Mouse (Mus musculus) intestine, postnatal 0 days (tissue): ENCODE measurements around the gene B3gnt9. TPM values are rescaled to one million over a fixed set of nuclear protein-coding genes. Genes with fewer than 3 reads are reported as not detected.

Experiments used
- ATAC-seq: fragments of 200-750 bp; cut with Nextera tagmentation; 2 replicates; pipeline ENCODE4 v1.8.0; 2017; ENCODE audit warnings: mild to moderate bottlenecking, moderate TSS enrichment, moderate library complexity
- H3K27ac ChIP-seq: fragments of 300-500 bp; sonication (generic); 2 replicates; pipeline ENCODE4 v1.5.1; 2014; ENCODE audit warnings: mild to moderate bottlenecking, low read depth, low read length, moderate library complexity
- H3K27me3 ChIP-seq: fragments of 300-500 bp; sonication (generic); replicated peaks from 2 replicates; pipeline ENCODE4 v1.6.1; 2014; ENCODE audit warnings: low read length, mixed read lengths; ENCODE audit not compliant: control insufficient read depth, insufficient read depth
- H3K36me3 ChIP-seq: fragments of 300-500 bp; sonication (generic); 2 replicates; pipeline ENCODE4 v1.6.1; 2014; ENCODE audit warnings: mild to moderate bottlenecking, moderate library complexity; ENCODE audit not compliant: control insufficient read depth, insufficient read depth
- H3K4me1 ChIP-seq: fragments of 300-500 bp; sonication (generic); replicated peaks from 2 replicates; pipeline ENCODE4 v1.6.1; 2014; ENCODE audit warnings: antibody characterized with exemption, low read length, mixed read lengths; ENCODE audit not compliant: control insufficient read depth, insufficient read depth
- H3K4me2 ChIP-seq: fragments of 300-500 bp; sonication (generic); replicated peaks from 2 replicates; pipeline ENCODE4 v1.6.1; 2014; ENCODE audit warnings: low read depth, mild to moderate bottlenecking, moderate library complexity
- H3K4me3 ChIP-seq: fragments of 300-500 bp; sonication (generic); 2 replicates; pipeline ENCODE4 v1.5.1; 2014; ENCODE audit warnings: low read depth, low read length
- H3K9ac ChIP-seq: fragments of 300-500 bp; sonication (generic); 2 replicates; pipeline ENCODE4 v1.6.1; 2014; ENCODE audit warnings: mild to moderate bottlenecking, low read depth, low read length
- H3K9me3 ChIP-seq: fragments of 300-500 bp; sonication (generic); 2 replicates; pipeline ENCODE4 v1.6.1; 2016; ENCODE audit warnings: mixed run types; ENCODE audit not compliant: control insufficient read depth
- CTCF ChIP-seq: sonication (generic); IDR thresholded peaks from 2 replicates; pipeline ENCODE4 v1.5.1; 2016; ENCODE audit warnings: low read depth, mild to moderate bottlenecking, control low read depth, antibody characterized with exemption, moderate library complexity
- WGBS: fragments of 180-500 bp; shearing (Covaris S2); extraction: QIAGEN DNeasy Blood & Tissue Kit; methylation state at CpG from one replicate; pipeline ENCODE4 v1.1.7; 2014; 5-methylcytosine and 5-hydroxymethylcytosine counted together
- polyA plus RNA-seq: library from polyadenylated mRNA; unstranded; fragments of >200 nt; fragmentation: Nextera tagmentation; extraction: Ambion mirVana; gene quantifications from 2 replicates; pipeline ENCODE4 v1.2.1, GENCODE M21; 2015

The B3gnt9 gene
- polyA plus RNA-seq, 1 experiment from 2014 or later = 8.1 TPM

DNA sequence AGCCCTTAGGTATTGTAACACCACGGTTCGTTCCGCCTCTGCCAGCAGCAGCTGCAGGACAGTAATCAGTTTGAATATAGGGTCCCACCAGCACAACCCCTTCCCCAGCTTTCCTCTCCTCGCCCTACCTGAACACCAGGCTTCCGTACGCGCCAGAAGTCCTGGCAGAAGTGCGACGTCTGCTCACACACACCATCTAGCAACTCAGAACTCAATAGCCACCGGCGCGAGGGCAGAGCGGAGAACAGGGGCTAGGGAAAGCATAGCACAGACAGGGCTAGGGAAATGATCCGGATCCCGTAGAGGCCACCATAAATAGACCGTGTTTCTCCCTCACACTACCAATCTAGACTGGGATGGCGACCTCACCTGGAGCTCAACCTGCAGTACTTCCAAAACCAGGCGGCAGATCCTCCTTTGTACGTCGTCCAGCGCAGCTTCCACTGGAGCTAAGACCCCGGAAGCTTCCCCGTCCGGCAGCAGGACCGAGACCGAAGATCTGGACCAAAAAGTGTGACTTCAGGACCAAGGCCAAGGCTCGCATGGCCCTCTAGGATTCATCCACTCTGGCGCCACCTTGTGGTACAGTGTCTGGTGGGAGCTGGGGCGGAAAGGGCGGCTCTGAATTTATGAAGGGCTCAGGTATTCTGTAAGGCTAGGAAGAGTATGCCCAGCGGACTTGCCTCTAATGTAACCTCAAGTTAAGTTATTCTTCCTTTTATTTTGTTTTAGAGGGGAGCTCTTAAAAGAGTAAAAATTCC is 35.8 kb upstream of the B3gnt9 start:
- H3K4me2 ChIP-seq = peak overlapping the region; percentile 88

GRCm38 (mm10) chr8:105289805-105290460 is 35.0 kb upstream of the B3gnt9 start, which contains the start of gene 4931428F04Rik:
Gene 4931428F04Rik, minus strand, starts transcription at chr8:105289864.
- H3K9me3 ChIP-seq = no peaks in the 10 kb centered on the region
- H3K4me2 ChIP-seq = peak within 1 kb of the TSS; percentile 88
- H3K9ac ChIP-seq = peak within 1 kb of the TSS; percentile 37; the same call in 1 of the 2 replicates
- peak; percentile 82 for TF ChIP-seq CTCF
- 3% methylated on average over 37 of the region's 43 CpGs for WGBS
- H3K27ac ChIP-seq = peak within 1 kb of the TSS; percentile 31; the same call in 1 of the 2 replicates
- peak; percentile 5 for ATAC-seq
- H3K4me1 ChIP-seq = peaks cover 13% of the 10 kb centered on the region; the same call in 1 of the 2 replicates
- peak within 1 kb of the TSS; percentile 64 for H3K4me3 ChIP-seq
- H3K27me3 ChIP-seq = peaks cover 12% of the 10 kb centered on the region
- H3K36me3 ChIP-seq = no peaks in the 10 kb centered on the region

More for the DNA sequence above, 35.8 kb upstream of the B3gnt9 start:
- no peak for ATAC-seq
- Histone ChIP-seq H3K4me1 (peaks cover 13% of the 10 kb centered on the region; the same call in 1 of the 2 replicates), H3K27ac (no peak overlapping the region), H3K27me3 (peaks cover 12% of the 10 kb centered on the region), H3K36me3 (no peaks in the 10 kb centered on the region), H3K9ac (no peak overlapping the region), H3K9me3 (no peaks in the 10 kb centered on the region), H3K4me3 (peak overlapping the region; percentile 64)
- peak; percentile 97 for TF ChIP-seq CTCF
- 11% methylated on average over 31 of the region's 31 CpGs for WGBS

GRCm38 (mm10) chr8:105288958-105289732 is 34.2 kb upstream of the B3gnt9 start:
- Histone ChIP-seq H3K4me2 (peak overlapping the region; percentile 88), H3K36me3 (no peaks in the 10 kb centered on the region), H3K27me3 (peaks cover 12% of the 10 kb centered on the region), H3K4me3 (peak overlapping the region; percentile 64), H3K4me1 (peaks cover 13% of the 10 kb centered on the region; the same call in 1 of the 2 replicates), H3K9ac (peak overlapping the region; percentile 37; the same call in 1 of the 2 replicates), H3K27ac (peak overlapping the region; percentile 31; the same call in 1 of the 2 replicates), H3K9me3 (no peaks in the 10 kb centered on the region)
- ATAC-seq = peak; percentile 95
- TF ChIP-seq CTCF = peak; percentile 59
- under 1% methylated on average over 53 of the region's 53 CpGs for WGBS

DNA sequence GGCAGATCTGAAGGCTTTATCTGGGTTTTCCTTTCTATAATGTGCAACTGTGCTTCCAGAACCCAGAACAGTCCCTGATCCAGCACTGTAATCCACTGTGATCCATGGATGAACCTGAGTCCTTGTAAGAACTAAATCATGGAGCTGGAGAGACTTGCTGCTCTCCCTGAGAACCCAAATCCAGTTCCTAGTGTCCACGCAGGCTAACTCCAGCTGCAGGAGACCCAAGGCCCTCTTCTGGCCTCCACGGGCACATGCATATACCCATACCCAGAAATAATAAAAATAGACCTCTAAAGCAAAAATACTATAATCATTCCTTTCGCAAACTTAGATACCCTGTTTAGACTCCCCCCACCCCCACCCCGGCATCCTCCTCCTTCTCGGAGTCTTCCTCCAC is 33.3 kb upstream of the B3gnt9 start:
- Histone ChIP-seq H3K27me3 (peaks cover 12% of the 10 kb centered on the region), H3K9ac (no peak overlapping the region), H3K4me1 (peaks cover 13% of the 10 kb centered on the region; the same call in 1 of the 2 replicates), H3K4me2 (no peak overlapping the region), H3K9me3 (no peaks in the 10 kb centered on the region), H3K27ac (no peak overlapping the region), H3K4me3 (no peak overlapping the region), H3K36me3 (no peaks in the 10 kb centered on the region)
- WGBS = 85% methylated on average over 5 of the region's 5 CpGs
- no peak for ATAC-seq
- TF ChIP-seq CTCF = peak; percentile 19; the same call in 1 of the 2 replicates

DNA sequence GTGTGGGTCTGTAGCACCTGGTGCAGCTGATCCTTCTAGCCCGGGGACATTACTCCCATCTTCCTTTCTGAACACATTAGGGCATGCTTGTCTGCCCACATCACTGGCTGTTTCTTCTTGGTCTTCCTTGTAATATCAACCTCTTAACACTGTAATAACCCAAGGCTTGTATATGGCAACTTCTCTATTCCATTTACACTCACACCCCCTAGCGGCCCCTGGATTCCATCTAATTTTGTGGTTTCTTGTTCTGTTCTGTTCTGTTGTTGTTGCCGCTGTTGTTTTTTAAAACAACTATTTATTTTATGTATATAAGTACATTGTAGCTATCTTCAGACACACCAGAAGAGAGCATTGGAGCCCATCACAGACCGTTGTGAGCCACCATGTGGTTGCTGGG is 32.0 kb upstream of the B3gnt9 start:
- TF ChIP-seq CTCF = no peak
- H3K9me3 ChIP-seq = no peaks in the 10 kb centered on the region
- no peaks in the 10 kb centered on the region for H3K36me3 ChIP-seq
- no peak for ATAC-seq
- H3K4me2 ChIP-seq = no peak overlapping the region
- no peak overlapping the region for H3K4me3 ChIP-seq
- H3K27me3 ChIP-seq = peaks cover 12% of the 10 kb centered on the region
- peaks cover 13% of the 10 kb centered on the region; the same call in 1 of the 2 replicates for H3K4me1 ChIP-seq
- H3K27ac ChIP-seq = no peak overlapping the region
- no peak overlapping the region for H3K9ac ChIP-seq
- 90% methylated on average over 4 of the region's 4 CpGs for WGBS
